Mouse (Mus musculus): ENCODE data around the gene Gtf3a. TPM values are rescaled to one million over a fixed set of nuclear protein-coding genes. Genes with fewer than 3 reads are reported as not detected.

Gene Gtf3a
- total RNA-seq, 2 experiments from 2014 or later, result 67.9 to 93.2 TPM

GRCm38 (mm10) chr5:146981376-146981775 is 32.9 kb downstream of the Gtf3a start:
- no peak for ATAC-seq (ENCODE audit: poor library complexity, severe bottlenecking)

GRCm38 (mm10) chr5:146983216-146983615 is 34.8 kb downstream of the Gtf3a start:
- peak; percentile 95 for ATAC-seq (ENCODE audit: poor library complexity, severe bottlenecking)

GRCm38 (mm10) chr5:146985725-146986433 is 37.4 kb downstream of the Gtf3a start:
- ATAC-seq (ENCODE audit: poor library complexity, severe bottlenecking), result no peak

GRCm38 (mm10) chr5:146987588-146987987 is 39.1 kb downstream of the Gtf3a start:
- ATAC-seq (ENCODE audit: poor library complexity, severe bottlenecking), result no peak

GRCm38 (mm10) chr5:146989051-146989450 is 40.6 kb downstream of the Gtf3a start:
- ATAC-seq (ENCODE audit: poor library complexity, severe bottlenecking), result no peak

GRCm38 (mm10) chr5:146993509-146993908 is 45.1 kb downstream of the Gtf3a start:
- no peak for ATAC-seq (ENCODE audit: poor library complexity, severe bottlenecking)

- no peak for ATAC-seq (ENCODE audit: poor library complexity, severe bottlenecking)
These were observed 46.5 kb downstream of the Gtf3a start for GRCm38 (mm10) chr5:146994973-146995372.

- ATAC-seq (ENCODE audit: poor library complexity, severe bottlenecking), result no peak
These were observed 48.4 kb downstream of the Gtf3a start for GRCm38 (mm10) chr5:146996812-146997211.

GRCm38 (mm10) chr5:146998802-146999201 is 50.3 kb downstream of the Gtf3a start:
- ATAC-seq (ENCODE audit: poor library complexity, severe bottlenecking), result no peak

- no peak for ATAC-seq (ENCODE audit: poor library complexity, severe bottlenecking)
These were observed 52.9 kb downstream of the Gtf3a start for GRCm38 (mm10) chr5:147001312-147001711.

GRCm38 (mm10) chr5:147003303-147003702 is 54.8 kb downstream of the Gtf3a start:
- ATAC-seq (ENCODE audit: poor library complexity, severe bottlenecking), result no peak

Other genes with a start within 250 kb of the Gtf3a start
- gene Usp12, start 153.7 kb upstream of the Gtf3a start, total RNA-seq (2015), result 36.8 and 41.3 TPM in 2 replicates
- 50.9 and 55.8 TPM in 2 replicates for gene Usp12, start 153.7 kb upstream of the Gtf3a start, total RNA-seq (2017)
- gene Rpl21, start 115.8 kb upstream of the Gtf3a start, total RNA-seq (2015), result 1,886 and 1,948 TPM in 2 replicates
- gene Rpl21, start 115.8 kb upstream of the Gtf3a start, total RNA-seq (2017), result 1,623 and 1,719 TPM in 2 replicates
- not detected in 2 replicates for gene Rasl11a, start 103.6 kb upstream of the Gtf3a start, total RNA-seq (2015)
- gene Rasl11a, start 103.6 kb upstream of the Gtf3a start, total RNA-seq (2017), result not detected in 2 replicates
- 7.1 and 8.9 TPM in 2 replicates for gene Mtif3, start 15.1 kb downstream of the Gtf3a start, total RNA-seq (2015)
- gene Mtif3, start 15.1 kb downstream of the Gtf3a start, total RNA-seq (2017), result 30.7 and 37.1 TPM in 2 replicates
- gene Lnx2, start 127.9 kb downstream of the Gtf3a start, total RNA-seq (2015), result 5.0 and 6.8 TPM in 2 replicates
- gene Lnx2, start 127.9 kb downstream of the Gtf3a start, total RNA-seq (2017), result 9.7 and 10.4 TPM in 2 replicates
- 126 and 134 TPM in 2 replicates for gene Polr1d, start 128.4 kb downstream of the Gtf3a start, total RNA-seq (2015)
- 107 and 113 TPM in 2 replicates for gene Polr1d, start 128.4 kb downstream of the Gtf3a start, total RNA-seq (2017)
- not detected in 2 replicates for gene Gsx1, start 240.0 kb downstream of the Gtf3a start, total RNA-seq (2015)
- gene Gsx1, start 240.0 kb downstream of the Gtf3a start, total RNA-seq (2017), result not detected in 2 replicates